Mouse (Mus musculus): Measurements from ENCODE around the gene Vmn2r108.
"Not testable (repeated sequence)": the region's sequence is repeated elsewhere in the genome, so short reads cannot be mapped to it uniquely, and the experiment has no call there.

Vmn2r108 gene

DNA sequence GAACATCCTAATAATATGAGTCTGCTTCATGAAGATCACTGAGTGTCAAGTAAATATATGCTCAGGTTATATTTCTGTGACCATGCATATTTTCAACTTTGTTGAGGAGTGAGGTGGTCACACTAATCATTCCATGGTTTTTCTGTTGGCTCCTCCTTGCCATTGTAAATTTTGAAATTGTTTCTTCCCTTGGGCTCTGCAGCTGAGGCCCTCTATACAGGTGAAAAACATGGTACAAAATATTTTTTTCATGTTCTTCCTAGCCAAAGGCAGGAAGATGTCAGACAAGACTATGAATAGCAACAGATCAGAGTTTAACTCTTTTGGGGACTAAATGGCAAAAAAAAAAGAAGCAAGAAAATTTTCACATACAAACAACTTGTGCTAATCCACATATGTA, at the start of gene Vmn2r108:
Gene Vmn2r108, minus strand, starts transcription at position 101 of the 400 bp plus-strand sequence.
- no peak for DNase-seq

- not testable (repeated sequence) for DNase-seq
Measured at GRCm38 (mm10) chr17:20508247-20508646, 27.1 kb upstream of the Vmn2r108 start.

DNA sequence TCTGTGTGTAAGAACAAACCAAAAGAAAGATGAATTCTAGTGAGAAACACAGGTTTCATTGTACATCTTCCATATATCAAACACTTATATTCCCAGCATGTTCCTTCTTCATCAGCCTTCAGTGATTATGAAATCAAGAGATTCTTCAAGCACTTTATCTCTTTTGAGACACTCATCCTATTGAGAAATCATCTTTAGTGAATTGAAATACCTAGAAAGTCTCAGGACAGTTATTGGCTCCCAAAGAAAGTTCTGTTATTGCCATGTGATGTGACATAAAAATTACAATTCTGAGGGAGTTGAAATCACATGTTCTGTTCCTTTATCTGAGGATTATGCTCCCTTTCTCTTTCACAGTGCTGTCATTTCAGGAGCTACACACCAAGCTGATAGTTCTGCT, 16.7 kb upstream of the Vmn2r108 start, which contains the start of gene Vmn1r225:
Gene Vmn1r225, plus strand, starts transcription at position 301 of the 400 bp plus-strand sequence.
- DNase-seq: no peak

DNA sequence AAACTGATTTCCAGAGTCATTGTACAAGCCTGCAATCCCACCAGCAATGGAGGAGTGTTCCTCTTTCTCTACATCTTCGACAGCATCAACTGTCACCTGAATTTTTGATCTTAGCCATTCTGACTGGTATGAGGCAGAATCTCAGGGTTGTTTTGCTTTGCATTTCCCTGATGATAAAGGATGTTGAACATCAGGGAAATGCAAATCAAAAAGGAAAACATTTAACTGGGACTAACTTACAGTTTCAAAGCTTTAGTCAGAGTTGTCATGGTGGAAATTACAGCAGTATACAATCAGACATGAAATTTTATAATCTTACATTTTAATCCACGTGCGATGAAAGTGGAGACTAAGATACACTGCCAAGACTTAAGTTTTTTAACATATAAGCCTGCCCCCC, 7.8 kb downstream of the Vmn2r108 start:
- DNase-seq: no peak

DNA sequence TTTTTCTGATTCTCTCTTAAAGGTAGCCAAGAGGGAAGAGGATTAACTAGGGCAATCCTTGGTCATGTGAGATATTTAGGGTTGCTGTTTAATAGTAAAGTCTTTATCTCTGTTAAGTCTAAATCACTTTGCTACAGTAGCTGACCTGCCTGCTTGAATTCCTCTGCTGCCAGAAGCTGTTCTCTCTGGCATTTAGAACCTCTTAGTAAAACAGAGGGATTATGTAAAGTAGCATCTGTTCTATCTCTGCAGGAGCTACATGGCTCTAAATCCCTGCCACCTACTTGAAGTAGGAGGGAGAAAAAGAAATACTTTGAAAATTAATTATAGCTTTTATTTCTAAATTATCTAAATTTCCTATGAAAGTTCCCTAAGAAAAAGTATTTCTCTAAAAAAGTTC, 41.9 kb downstream of the Vmn2r108 start:
- DNase-seq: no peak

- DNase-seq: no peak
Measured at GRCm38 (mm10) chr17:20413846-20414245, 67.3 kb downstream of the Vmn2r108 start, which contains the start of gene Vmn1r224. Vmn1r224 (plus strand) TSS chr17:20414146.

Measured in kidney, postnatal 10 days (tissue).